Mouse (Mus musculus): ENCODE data around the gene Frmd4a. TPM values are rescaled to one million over a fixed set of nuclear protein-coding genes. Genes with fewer than 3 reads are reported as not detected.

Frmd4a gene
- polyA plus RNA-seq, 1 experiment, result 13.5 TPM

GRCm38 (mm10) chr2:4562373-4562772 is 544.9 kb downstream of the Frmd4a start:
- Histone ChIP-seq H3K27me3 (ENCODE audit: control insufficient read depth, insufficient read depth, low read length) (no peaks in the 10 kb centered on the region), H3K36me3 (ENCODE audit: control insufficient read depth, insufficient read depth, low read length) (no peaks in the 10 kb centered on the region), H3K4me1 (ENCODE audit: control insufficient read depth, insufficient read depth, insufficient read length) (peaks cover 3% of the 10 kb centered on the region; the same call in 1 of the 2 replicates), H3K27ac (ENCODE audit: insufficient read depth, low read length) (no peak overlapping the region), H3K4me3 (ENCODE audit: extremely low read depth, insufficient read depth, insufficient read length) (no peak overlapping the region)
- DNase-seq (ENCODE audit: low read depth in 1 of 2, low spot score in 2 of 2), result no peak
- no peak for TF ChIP-seq CTCF (IDR thresholded peaks at IDR 0.05; ENCODE audit: extremely low read depth, insufficient read depth, insufficient read length, insufficient replicate concordance)
- WGBS, result 72% methylated on average over 3 of the region's 3 CpGs

GRCm38 (mm10) chr2:4562826-4563225 is 545.3 kb downstream of the Frmd4a start:
- Histone ChIP-seq H3K27me3 (ENCODE audit: control insufficient read depth, insufficient read depth, low read length) (no peaks in the 10 kb centered on the region), H3K4me1 (ENCODE audit: control insufficient read depth, insufficient read depth, insufficient read length) (peaks cover 3% of the 10 kb centered on the region; the same call in 1 of the 2 replicates), H3K27ac (ENCODE audit: insufficient read depth, low read length) (no peak overlapping the region), H3K4me3 (ENCODE audit: extremely low read depth, insufficient read depth, insufficient read length) (no peak overlapping the region), H3K36me3 (ENCODE audit: control insufficient read depth, insufficient read depth, low read length) (no peaks in the 10 kb centered on the region)
- DNase-seq (ENCODE audit: low read depth in 1 of 2, low spot score in 2 of 2), result no peak
- 63% methylated on average over 5 of the region's 5 CpGs for WGBS
- TF ChIP-seq CTCF (IDR thresholded peaks at IDR 0.05; ENCODE audit: extremely low read depth, insufficient read depth, insufficient read length, insufficient replicate concordance) (no peak), POLR2A (IDR thresholded peaks at IDR 0.05; ENCODE audit: low read depth, low read length) (no peak)

GRCm38 (mm10) chr2:4563322-4563721 is 545.8 kb downstream of the Frmd4a start:
- TF ChIP-seq CTCF (IDR thresholded peaks at IDR 0.05; ENCODE audit: extremely low read depth, insufficient read depth, insufficient read length, insufficient replicate concordance) (no peak), POLR2A (IDR thresholded peaks at IDR 0.05; ENCODE audit: low read depth, low read length) (no peak)
- DNase-seq (ENCODE audit: low read depth in 1 of 2, low spot score in 2 of 2), result no peak
- no peaks in the 10 kb centered on the region for H3K27me3 ChIP-seq (ENCODE audit: control insufficient read depth, insufficient read depth, low read length)
- no peak overlapping the region for H3K4me3 ChIP-seq (ENCODE audit: extremely low read depth, insufficient read depth, insufficient read length)
- H3K36me3 ChIP-seq (ENCODE audit: control insufficient read depth, insufficient read depth, low read length), result no peaks in the 10 kb centered on the region
- peaks cover 3% of the 10 kb centered on the region; the same call in 1 of the 2 replicates for H3K4me1 ChIP-seq (ENCODE audit: control insufficient read depth, insufficient read depth, insufficient read length)
- WGBS, result 48% methylated on average over 1 of the region's 1 CpGs
- no peak overlapping the region for H3K27ac ChIP-seq (ENCODE audit: insufficient read depth, low read length)

GRCm38 (mm10) chr2:4566260-4566955 is 548.9 kb downstream of the Frmd4a start:
- no peak overlapping the region; the same call in none of the 2 replicates for H3K27ac ChIP-seq (ENCODE audit: insufficient read depth, low read length)
- H3K27me3 ChIP-seq (ENCODE audit: control insufficient read depth, insufficient read depth, low read length), result no peaks in the 10 kb centered on the region
- TF ChIP-seq CTCF (IDR thresholded peaks at IDR 0.05; ENCODE audit: extremely low read depth, insufficient read depth, insufficient read length, insufficient replicate concordance) (no peak), POLR2A (IDR thresholded peaks at IDR 0.05; ENCODE audit: low read depth, low read length) (no peak)
- H3K4me1 ChIP-seq (ENCODE audit: control insufficient read depth, insufficient read depth, insufficient read length), result peaks cover 2% of the 10 kb centered on the region; the same call in 1 of the 2 replicates
- H3K4me3 ChIP-seq (ENCODE audit: extremely low read depth, insufficient read depth, insufficient read length), result no peak overlapping the region
- 90% methylated on average over 4 of the region's 4 CpGs for WGBS
- H3K36me3 ChIP-seq (ENCODE audit: control insufficient read depth, insufficient read depth, low read length), result no peaks in the 10 kb centered on the region
- DNase-seq (ENCODE audit: low read depth in 1 of 2, low spot score in 2 of 2), result no peak

- Histone ChIP-seq H3K27me3 (ENCODE audit: control insufficient read depth, insufficient read depth, low read length) (no peaks in the 10 kb centered on the region), H3K27ac (ENCODE audit: insufficient read depth, low read length) (no peak overlapping the region; the same call in none of the 2 replicates), H3K4me3 (ENCODE audit: extremely low read depth, insufficient read depth, insufficient read length) (no peak overlapping the region), H3K4me1 (ENCODE audit: control insufficient read depth, insufficient read depth, insufficient read length) (peaks cover 2% of the 10 kb centered on the region; the same call in 1 of the 2 replicates), H3K36me3 (ENCODE audit: control insufficient read depth, insufficient read depth, low read length) (no peaks in the 10 kb centered on the region)
- WGBS, result 87% methylated on average over 9 of the region's 9 CpGs
- no peak for DNase-seq (ENCODE audit: low read depth in 1 of 2, low spot score in 2 of 2)
- TF ChIP-seq CTCF (IDR thresholded peaks at IDR 0.05; ENCODE audit: extremely low read depth, insufficient read depth, insufficient read length, insufficient replicate concordance) (no peak), POLR2A (IDR thresholded peaks at IDR 0.05; ENCODE audit: low read depth, low read length) (no peak)
These were observed 549.6 kb downstream of the Frmd4a start for GRCm38 (mm10) chr2:4566956-4567680.

- TF ChIP-seq POLR2A (IDR thresholded peaks at IDR 0.05; ENCODE audit: low read depth, low read length) (no peak), CTCF (IDR thresholded peaks at IDR 0.05; ENCODE audit: extremely low read depth, insufficient read depth, insufficient read length, insufficient replicate concordance) (no peak)
- Histone ChIP-seq H3K4me3 (ENCODE audit: extremely low read depth, insufficient read depth, insufficient read length) (no peak overlapping the region), H3K27me3 (ENCODE audit: control insufficient read depth, insufficient read depth, low read length) (no peaks in the 10 kb centered on the region), H3K27ac (ENCODE audit: insufficient read depth, low read length) (no peak overlapping the region), H3K36me3 (ENCODE audit: control insufficient read depth, insufficient read depth, low read length) (no peaks in the 10 kb centered on the region), H3K4me1 (ENCODE audit: control insufficient read depth, insufficient read depth, insufficient read length) (peaks cover 2% of the 10 kb centered on the region; the same call in 1 of the 2 replicates)
- no peak for DNase-seq (ENCODE audit: low read depth in 1 of 2, low spot score in 2 of 2)
- WGBS, result 81% methylated on average over 5 of the region's 5 CpGs
These were observed 551.5 kb downstream of the Frmd4a start for GRCm38 (mm10) chr2:4568967-4569366.

Data from spleen, adult 2 months (tissue).